Mouse (Mus musculus): ENCODE measurements around the gene Mmp17.
"Not testable (repeated sequence)": the region's sequence is repeated elsewhere in the genome, so short reads cannot be mapped to it uniquely, and the experiment has no call there.

Gene Mmp17

GRCm38 (mm10) chr5:129586471-129586870 lies 2.5 kb downstream of the Mmp17 start:
- no peak for DNase-seq (ENCODE audit: extremely low read depth, low read depth, low spot score)

DNA sequence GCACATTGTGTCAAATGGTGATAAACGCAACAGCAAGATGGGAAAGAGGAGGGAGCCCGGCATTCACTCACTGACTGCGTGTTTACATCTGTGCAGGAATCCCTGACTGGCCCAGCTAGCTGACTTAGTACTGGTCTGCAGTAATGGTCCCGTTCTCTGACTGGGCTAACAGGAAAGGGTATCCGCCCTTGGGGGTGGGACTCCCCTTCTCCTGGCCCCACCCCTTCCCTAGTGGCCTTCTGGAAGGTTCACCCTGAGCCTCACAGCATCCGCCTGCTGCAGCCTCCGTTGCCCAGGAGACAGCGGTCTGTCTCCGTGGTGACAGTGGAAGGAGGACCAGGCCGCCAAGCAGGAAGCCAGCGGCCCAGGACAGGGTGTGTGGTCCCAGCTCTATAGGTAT lies 6.9 kb downstream of the Mmp17 start:
- DNase-seq (ENCODE audit: extremely low read depth, low read depth, low spot score), result no peak

GRCm38 (mm10) chr5:129594116-129595114 lies 10.4 kb downstream of the Mmp17 start:
- DNase-seq (ENCODE audit: extremely low read depth, low read depth, low spot score), result no peak

- no peak for DNase-seq (ENCODE audit: extremely low read depth, low read depth, low spot score)
Observed at GRCm38 (mm10) chr5:129602071-129602487, 18.1 kb downstream of the Mmp17 start.

GRCm38 (mm10) chr5:129607476-129607875 lies 23.5 kb downstream of the Mmp17 start:
- no peak for DNase-seq (ENCODE audit: extremely low read depth, low read depth, low spot score)

- DNase-seq (ENCODE audit: extremely low read depth, low read depth, low spot score), result no peak
Observed at GRCm38 (mm10) chr5:129611060-129611459, 27.1 kb downstream of the Mmp17 start.

- not testable (repeated sequence) for DNase-seq (ENCODE audit: extremely low read depth, low read depth, low spot score)
Observed at GRCm38 (mm10) chr5:129620600-129620999, 36.6 kb downstream of the Mmp17 start.

GRCm38 (mm10) chr5:129621361-129621760 lies 37.4 kb downstream of the Mmp17 start:
- DNase-seq (ENCODE audit: extremely low read depth, low read depth, low spot score), result no peak

GRCm38 (mm10) chr5:129626099-129626498 lies 42.1 kb downstream of the Mmp17 start:
- DNase-seq (ENCODE audit: extremely low read depth, low read depth, low spot score), result no peak

- not testable (repeated sequence) for DNase-seq (ENCODE audit: extremely low read depth, low read depth, low spot score)
Observed at GRCm38 (mm10) chr5:129626586-129626985, 42.6 kb downstream of the Mmp17 start.

GRCm38 (mm10) chr5:129632270-129633250 lies 48.6 kb downstream of the Mmp17 start:
- DNase-seq (ENCODE audit: extremely low read depth, low read depth, low spot score), result not testable (repeated sequence)

- no peak for DNase-seq (ENCODE audit: extremely low read depth, low read depth, low spot score)
Observed at GRCm38 (mm10) chr5:129650858-129651257, 66.9 kb downstream of the Mmp17 start.

GRCm38 (mm10) chr5:129657016-129657415 lies 73.0 kb downstream of the Mmp17 start:
- DNase-seq (ENCODE audit: extremely low read depth, low read depth, low spot score), result no peak

GRCm38 (mm10) chr5:129657931-129658330 lies 74.0 kb downstream of the Mmp17 start:
- DNase-seq (ENCODE audit: extremely low read depth, low read depth, low spot score), result no peak
